Mouse (Mus musculus): ENCODE data around the gene Gm5737. TPM values are rescaled to one million over a fixed set of nuclear protein-coding genes. Genes with fewer than 3 reads are reported as not detected.

The Gm5737 gene
- polyA plus RNA-seq (2015; fragmentation: Nextera tagmentation; extraction: Ambion mirVana) = not detected in 2 replicates

DNA sequence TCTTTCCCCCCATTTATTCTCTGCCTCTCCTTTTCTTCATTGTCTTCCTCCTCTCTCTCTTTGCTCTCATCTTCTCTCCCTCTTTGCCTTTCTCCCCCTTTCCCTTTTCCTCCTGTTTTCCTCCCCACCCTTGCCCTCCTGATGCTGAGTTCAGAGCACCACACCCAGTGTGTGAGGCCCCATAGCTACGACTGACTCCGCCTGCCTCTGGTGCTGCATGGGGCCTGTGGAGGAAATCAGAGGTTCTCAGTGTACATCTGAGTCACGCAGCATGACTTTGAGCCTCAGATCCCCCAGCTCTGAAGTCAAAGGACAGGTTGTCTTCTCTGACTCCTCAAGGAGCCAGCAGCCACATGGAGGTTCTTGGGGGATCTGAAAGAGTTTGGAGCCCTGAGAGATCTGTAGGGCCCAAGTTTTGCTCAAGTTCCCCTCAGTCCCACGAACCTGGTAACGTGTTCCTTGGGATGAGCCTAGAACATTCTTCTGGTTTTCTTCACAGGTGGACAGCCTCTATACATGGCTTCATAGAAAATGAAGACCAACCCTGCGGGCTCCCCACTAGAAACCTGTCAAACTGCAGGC, at the start of gene Gm5737:
Gene Gm5737, plus strand, starts transcription at position 532 of the 582 bp plus-strand sequence.
- H3K4me1 ChIP-seq (replicated peaks) = peaks cover 5% of the 10 kb centered on the region
- 85% methylated on average over 6 of the region's 6 CpGs for WGBS
- H3K9me3 ChIP-seq = no peaks in the 10 kb centered on the region
- H3K27me3 ChIP-seq = peaks cover 16% of the 10 kb centered on the region; the same call in 1 of the 2 replicates
- H3K27ac ChIP-seq (replicated peaks) = no peak within 1 kb of the TSS
- ATAC-seq (ENCODE audit: low read depth) = no peak
- no peaks in the 10 kb centered on the region for H3K36me3 ChIP-seq
- H3K4me2 ChIP-seq = no peak within 1 kb of the TSS
- no peak within 1 kb of the TSS for H3K4me3 ChIP-seq
- H3K9ac ChIP-seq = no peak within 1 kb of the TSS

DNA sequence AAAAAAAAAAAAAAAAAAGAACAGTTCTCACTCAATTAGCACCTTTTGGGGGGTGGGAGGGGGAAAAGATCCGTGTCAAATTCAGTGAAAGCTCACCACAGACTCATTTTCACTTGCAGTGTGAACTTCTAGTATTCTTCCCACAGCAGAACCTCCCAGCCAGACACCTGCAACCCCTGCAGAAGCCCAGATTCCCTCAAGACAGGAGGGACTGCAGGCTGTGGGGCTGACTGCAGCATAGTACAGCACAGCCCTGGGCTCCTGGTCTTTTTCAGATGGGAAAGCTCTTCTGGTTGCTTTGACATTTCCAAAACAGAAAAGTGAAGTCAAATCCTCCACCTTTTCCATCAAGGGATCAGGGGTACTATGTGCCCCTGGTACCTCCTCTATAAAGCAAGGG, 44.8 kb upstream of the Gm5737 start:
- Histone ChIP-seq H3K4me2 (no peak overlapping the region), H3K36me3 (no peaks in the 10 kb centered on the region), H3K4me1 (replicated peaks) (0 out of 2 replicates have a peak, but pooled peaks cover 8% of the 10 kb centered on the region), H3K4me3 (no peak overlapping the region), H3K9me3 (no peaks in the 10 kb centered on the region), H3K27me3 (no peaks in the 10 kb centered on the region), H3K9ac (no peak overlapping the region), H3K27ac (replicated peaks) (no peak overlapping the region)
- WGBS = 5% methylated on average over 1 of the region's 1 CpGs
- ATAC-seq (ENCODE audit: low read depth) = no peak

DNA sequence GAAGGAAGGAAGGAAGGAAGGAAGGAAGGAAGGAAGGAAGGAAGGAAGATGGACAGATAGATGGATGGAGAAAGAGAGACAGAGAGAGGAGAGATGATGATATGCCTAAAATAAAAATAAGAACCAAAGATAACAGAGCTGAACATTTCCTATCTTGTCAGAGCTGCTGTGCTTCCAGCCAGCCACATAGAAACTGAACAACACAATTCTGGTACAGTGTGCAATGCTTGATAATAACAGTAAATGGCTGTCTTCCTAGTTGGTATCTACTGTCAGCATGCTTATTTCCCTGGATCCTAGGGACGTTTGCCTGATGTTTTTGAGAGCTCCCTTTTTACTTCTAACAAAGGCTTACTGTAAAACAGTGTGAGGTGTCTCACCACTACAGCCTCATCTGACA, 40.8 kb upstream of the Gm5737 start:
- 73% methylated on average over 1 of the region's 1 CpGs for WGBS
- Histone ChIP-seq H3K9ac (no peak overlapping the region), H3K4me1 (replicated peaks) (0 out of 2 replicates have a peak, but pooled peaks cover 8% of the 10 kb centered on the region), H3K36me3 (no peaks in the 10 kb centered on the region), H3K27me3 (no peaks in the 10 kb centered on the region), H3K9me3 (no peaks in the 10 kb centered on the region), H3K4me3 (no peak overlapping the region), H3K4me2 (no peak overlapping the region), H3K27ac (replicated peaks) (no peak overlapping the region)
- no peak for ATAC-seq (ENCODE audit: low read depth)

DNA sequence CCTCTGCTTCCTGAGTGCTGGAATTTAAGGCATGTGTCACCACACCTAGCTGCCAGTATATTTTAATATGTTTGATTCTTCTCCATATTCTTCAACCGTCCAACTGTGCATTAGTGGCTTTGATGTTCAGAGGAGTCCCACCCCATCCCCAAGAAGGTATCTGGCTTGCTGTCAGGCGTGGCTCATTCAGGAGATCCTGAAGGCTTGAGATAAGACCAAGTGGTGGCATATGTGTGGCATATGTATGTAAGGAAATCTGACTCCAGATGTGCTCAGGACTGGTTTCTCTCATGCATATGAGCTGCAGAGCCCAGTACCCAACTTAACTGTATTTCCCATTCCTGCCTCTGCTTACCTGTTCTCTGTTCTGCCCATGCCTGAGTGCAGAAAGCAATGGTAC, 34.2 kb upstream of the Gm5737 start:
- Histone ChIP-seq H3K9ac (no peak overlapping the region), H3K4me3 (no peak overlapping the region), H3K27me3 (no peaks in the 10 kb centered on the region), H3K27ac (replicated peaks) (no peak overlapping the region), H3K4me2 (no peak overlapping the region), H3K36me3 (no peaks in the 10 kb centered on the region), H3K9me3 (no peaks in the 10 kb centered on the region), H3K4me1 (replicated peaks) (no peaks in the 10 kb centered on the region)
- WGBS = 69% methylated on average over 2 of the region's 2 CpGs
- no peak for ATAC-seq (ENCODE audit: low read depth)

DNA sequence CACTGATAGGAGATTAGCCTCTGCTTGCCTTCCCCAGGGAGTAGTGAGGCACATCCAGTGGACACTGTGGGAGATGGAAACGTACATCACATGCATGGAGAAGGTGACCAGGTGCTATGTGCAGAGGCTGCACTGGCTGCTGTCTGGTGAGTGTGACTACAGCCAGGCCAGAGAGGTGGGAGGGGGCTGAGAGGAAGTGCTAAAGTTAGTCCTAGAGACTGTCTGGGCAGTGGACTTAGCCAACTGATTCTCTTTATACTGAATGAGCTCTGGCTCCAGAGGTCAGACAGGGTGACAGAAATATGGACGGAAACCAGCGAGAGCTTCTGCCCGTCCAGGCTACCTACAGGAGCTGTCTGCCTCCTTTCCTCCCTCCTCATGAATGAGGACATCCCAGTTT, 16.6 kb upstream of the Gm5737 start:
- Histone ChIP-seq H3K4me3 (no peak overlapping the region), H3K27me3 (no peaks in the 10 kb centered on the region), H3K4me2 (no peak overlapping the region), H3K9ac (no peak overlapping the region), H3K36me3 (no peaks in the 10 kb centered on the region), H3K4me1 (replicated peaks) (no peaks in the 10 kb centered on the region), H3K27ac (replicated peaks) (no peak overlapping the region), H3K9me3 (no peaks in the 10 kb centered on the region)
- no peak for ATAC-seq (ENCODE audit: low read depth)
- WGBS = 67% methylated on average over 4 of the region's 4 CpGs

DNA sequence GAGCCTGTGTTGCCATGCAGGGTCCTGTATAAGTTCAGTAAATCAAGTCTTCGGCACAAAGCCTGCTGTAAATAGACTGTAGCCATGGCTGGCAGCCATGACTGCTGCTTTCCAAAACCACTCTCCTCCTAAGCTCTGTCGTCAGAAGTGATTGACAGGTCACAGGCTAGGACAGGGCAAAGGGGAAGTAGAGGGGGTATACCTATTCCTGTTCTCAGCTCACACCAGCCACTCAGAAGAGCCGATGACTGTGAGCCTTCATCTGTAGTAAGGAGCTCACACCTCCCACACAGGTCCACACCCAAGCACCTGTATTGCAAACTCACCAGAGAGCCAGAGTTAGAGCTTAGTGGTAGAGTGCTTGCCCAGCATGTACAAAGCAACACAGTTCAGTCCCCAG, 15.8 kb upstream of the Gm5737 start:
- no peak overlapping the region for H3K4me2 ChIP-seq
- H3K27ac ChIP-seq (replicated peaks) = no peak overlapping the region

DNA sequence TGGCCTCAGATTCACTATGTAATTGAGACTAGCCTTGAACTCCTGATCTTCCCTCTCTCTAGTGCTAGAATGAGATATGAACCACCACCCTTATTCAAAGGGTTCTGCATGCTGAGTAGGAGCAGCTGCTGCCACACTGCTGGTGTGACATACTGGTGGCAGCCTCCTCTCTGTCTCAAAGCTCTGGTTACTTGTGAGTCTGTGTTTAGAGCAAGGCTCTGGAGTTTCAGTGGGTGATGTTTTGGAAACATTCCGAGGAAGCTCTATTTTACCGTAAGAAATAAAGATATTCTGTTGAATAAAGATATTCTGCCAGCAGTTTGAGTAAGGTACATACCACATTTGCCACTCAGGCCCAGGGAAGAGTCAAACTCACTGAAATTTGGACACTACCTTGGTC, 8.9 kb upstream of the Gm5737 start:
- H3K4me2 ChIP-seq = no peak overlapping the region
- H3K9me3 ChIP-seq = no peaks in the 10 kb centered on the region
- ATAC-seq (ENCODE audit: low read depth) = no peak
- H3K27ac ChIP-seq (replicated peaks) = no peak overlapping the region
- no peak overlapping the region for H3K4me3 ChIP-seq
- 85% methylated on average over 2 of the region's 2 CpGs for WGBS
- H3K27me3 ChIP-seq = no peaks in the 10 kb centered on the region
- H3K36me3 ChIP-seq = no peaks in the 10 kb centered on the region
- H3K9ac ChIP-seq = no peak overlapping the region
- H3K4me1 ChIP-seq (replicated peaks) = no peaks in the 10 kb centered on the region

More for the DNA sequence above, 15.8 kb upstream of the Gm5737 start:
- H3K27me3 ChIP-seq = no peaks in the 10 kb centered on the region
- no peaks in the 10 kb centered on the region for H3K36me3 ChIP-seq
- H3K4me3 ChIP-seq = no peak overlapping the region
- 77% methylated on average over 3 of the region's 3 CpGs for WGBS
- ATAC-seq (ENCODE audit: low read depth) = no peak
- no peaks in the 10 kb centered on the region for H3K9me3 ChIP-seq
- H3K4me1 ChIP-seq (replicated peaks) = no peaks in the 10 kb centered on the region
- no peak overlapping the region for H3K9ac ChIP-seq

DNA sequence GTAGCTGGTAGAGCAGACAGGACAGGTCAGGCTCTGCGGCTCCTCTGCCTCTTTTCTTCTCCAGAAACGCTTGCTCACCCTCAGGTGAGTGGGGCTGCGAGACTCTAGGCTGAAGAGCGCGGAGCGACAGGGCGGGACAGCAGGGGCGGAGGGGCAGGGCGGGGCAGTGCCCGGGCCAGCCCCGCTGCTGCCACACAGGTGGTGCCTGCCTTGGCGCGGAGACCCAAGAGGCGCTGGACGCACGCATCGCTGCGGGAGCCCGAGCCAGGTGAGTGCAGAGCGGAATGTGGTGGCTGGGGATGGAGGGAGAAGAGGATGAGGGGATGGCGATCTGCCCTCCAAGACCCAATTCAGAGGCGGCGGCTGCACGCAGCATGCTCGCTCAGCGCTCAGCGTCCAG, 2.5 kb upstream of the Gm5737 start:
- Histone ChIP-seq H3K36me3 (no peaks in the 10 kb centered on the region), H3K9ac (peak overlapping the region; percentile 60), H3K4me3 (peak overlapping the region; percentile 27), H3K4me1 (replicated peaks) (peaks cover 5% of the 10 kb centered on the region), H3K27me3 (peaks cover 16% of the 10 kb centered on the region; the same call in 1 of the 2 replicates), H3K4me2 (peak overlapping the region; percentile 56), H3K27ac (replicated peaks) (no peak overlapping the region), H3K9me3 (no peaks in the 10 kb centered on the region)
- WGBS = 4% methylated on average over 27 of the region's 27 CpGs
- ATAC-seq (ENCODE audit: low read depth) = no peak

DNA sequence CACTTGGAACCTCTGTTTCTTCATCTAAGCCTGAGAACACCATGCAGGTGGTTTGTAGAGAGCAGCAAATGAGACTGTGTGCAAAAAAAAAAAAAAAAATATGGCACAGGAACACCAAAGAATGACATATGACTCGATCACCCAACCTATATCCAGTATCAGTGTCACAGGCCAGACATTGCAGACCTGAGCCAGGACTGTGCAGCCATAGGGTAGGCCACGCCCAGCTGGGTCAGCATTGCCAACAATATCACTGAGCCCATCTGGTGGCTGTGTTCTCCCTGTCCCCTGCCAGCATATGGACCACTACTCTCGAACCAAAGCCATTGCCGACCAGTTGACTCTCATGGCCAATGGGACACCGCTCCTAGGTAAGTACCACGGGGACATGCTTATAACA, 5.4 kb downstream of the Gm5737 start:
- WGBS = 90% methylated on average over 6 of the region's 6 CpGs
- Histone ChIP-seq H3K27ac (replicated peaks) (no peak overlapping the region), H3K9me3 (no peaks in the 10 kb centered on the region), H3K4me2 (no peak overlapping the region), H3K36me3 (no peaks in the 10 kb centered on the region), H3K27me3 (no peaks in the 10 kb centered on the region), H3K4me3 (no peak overlapping the region), H3K9ac (no peak overlapping the region), H3K4me1 (replicated peaks) (no peaks in the 10 kb centered on the region)
- no peak for ATAC-seq (ENCODE audit: low read depth)

DNA sequence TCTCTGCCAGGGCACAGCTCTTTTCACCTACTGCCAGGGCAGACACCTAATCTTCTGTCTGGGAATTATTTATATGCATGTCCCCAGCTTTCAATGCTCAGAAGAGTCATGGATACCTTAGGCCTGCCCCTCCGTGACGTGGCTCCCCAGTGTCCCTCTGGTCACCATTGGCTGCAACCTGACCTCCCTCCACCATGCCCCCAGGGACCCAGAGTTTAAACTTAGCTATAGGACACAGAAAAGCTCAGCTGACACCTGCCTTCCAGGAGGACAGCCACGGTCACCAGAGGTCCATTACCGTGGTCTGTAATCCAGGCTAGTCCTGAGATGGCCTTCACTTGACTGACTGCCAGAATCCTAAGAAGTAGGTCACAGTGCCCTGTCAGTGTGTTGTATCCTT, 7.2 kb downstream of the Gm5737 start:
- no peak for ATAC-seq (ENCODE audit: low read depth)
- Histone ChIP-seq H3K9ac (no peak overlapping the region), H3K36me3 (no peaks in the 10 kb centered on the region), H3K4me3 (no peak overlapping the region), H3K27me3 (no peaks in the 10 kb centered on the region), H3K27ac (replicated peaks) (no peak overlapping the region), H3K4me2 (no peak overlapping the region), H3K4me1 (replicated peaks) (no peaks in the 10 kb centered on the region), H3K9me3 (no peaks in the 10 kb centered on the region)
- 93% methylated on average over 4 of the region's 4 CpGs for WGBS

DNA sequence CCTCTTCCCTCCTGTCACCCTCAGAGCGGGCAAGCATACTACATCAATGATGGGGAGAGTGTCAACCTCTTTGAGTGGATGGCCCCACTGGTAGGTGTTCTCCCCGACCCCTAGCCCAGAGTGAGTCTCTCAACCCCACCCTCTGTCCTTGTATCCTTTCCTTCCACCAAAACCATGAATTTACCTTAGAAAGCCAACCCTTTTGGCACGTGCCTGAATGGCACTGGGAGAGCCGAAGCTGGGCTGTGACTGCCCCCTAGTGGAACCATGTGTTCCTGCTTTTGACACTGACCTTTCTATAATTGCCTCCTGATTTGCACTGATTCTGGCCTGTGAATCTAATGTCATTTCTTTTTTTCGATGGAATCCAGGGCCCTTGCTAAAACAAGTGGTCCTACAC, 11.1 kb downstream of the Gm5737 start:
- WGBS = 21% methylated on average over 5 of the region's 5 CpGs

DNA sequence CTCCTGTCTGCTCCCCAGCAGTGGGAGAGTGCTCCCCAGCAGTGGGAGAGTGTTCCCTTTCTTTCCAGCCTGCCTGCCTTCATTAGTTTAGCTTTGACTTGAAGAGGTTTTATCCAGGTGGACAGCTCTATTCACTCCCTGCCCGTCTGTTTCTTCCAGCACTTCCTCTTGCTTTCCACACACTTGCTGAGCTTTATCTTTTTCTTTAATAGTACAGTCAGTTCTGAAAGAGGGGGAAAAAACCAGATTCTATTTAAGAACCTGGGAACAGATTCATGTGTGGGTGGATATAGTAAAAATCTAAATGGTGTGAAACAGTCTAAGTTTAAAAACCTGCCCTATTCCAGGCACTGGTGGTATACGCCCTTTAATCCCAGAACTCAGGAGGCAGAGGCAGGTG, 12.9 kb downstream of the Gm5737 start:
- 70% methylated on average over 2 of the region's 2 CpGs for WGBS
- no peak overlapping the region for H3K4me3 ChIP-seq

More for the DNA sequence above, 11.1 kb downstream of the Gm5737 start:
- H3K4me1 ChIP-seq (replicated peaks) = no peaks in the 10 kb centered on the region
- no peak overlapping the region for H3K4me3 ChIP-seq
- peaks cover 6% of the 10 kb centered on the region; the same call in 1 of the 2 replicates for H3K27me3 ChIP-seq
- no peak overlapping the region for H3K4me2 ChIP-seq
- no peak overlapping the region for H3K27ac ChIP-seq (replicated peaks)
- H3K36me3 ChIP-seq = no peaks in the 10 kb centered on the region
- no peaks in the 10 kb centered on the region for H3K9me3 ChIP-seq
- no peak overlapping the region for H3K9ac ChIP-seq
- peak; percentile 55; the same call in 1 of the 2 replicates for ATAC-seq (ENCODE audit: low read depth)

DNA sequence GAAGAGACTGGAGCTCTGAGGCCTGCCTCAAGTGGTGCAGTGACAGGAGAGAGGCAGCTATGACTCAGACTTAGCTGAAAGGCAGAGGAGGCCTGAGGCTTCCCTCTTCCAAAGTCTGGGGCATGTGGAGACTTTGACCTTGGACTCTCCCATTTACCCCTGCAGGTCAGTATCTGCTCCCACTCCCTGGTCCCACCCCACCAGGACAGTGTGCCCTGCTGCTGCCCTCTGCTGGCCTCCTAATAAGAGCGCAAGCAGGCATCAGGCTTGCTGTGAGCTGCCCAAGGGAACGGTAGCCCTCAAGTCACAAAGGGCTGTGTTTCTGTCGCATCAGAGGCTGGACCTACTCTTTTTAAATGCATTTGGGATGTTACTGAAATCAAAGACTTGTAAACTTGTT, 14.2 kb downstream of the Gm5737 start:
- H3K9me3 ChIP-seq = no peaks in the 10 kb centered on the region
- peaks cover 15% of the 10 kb centered on the region; the same call in 1 of the 2 replicates for H3K4me1 ChIP-seq (replicated peaks)
- ATAC-seq (ENCODE audit: low read depth) = no peak
- no peak overlapping the region for H3K4me3 ChIP-seq
- H3K27ac ChIP-seq (replicated peaks) = no peak overlapping the region
- no peaks in the 10 kb centered on the region for H3K36me3 ChIP-seq
- H3K27me3 ChIP-seq = peaks cover 20% of the 10 kb centered on the region
- no peak overlapping the region for H3K4me2 ChIP-seq
- no peak overlapping the region for H3K9ac ChIP-seq
- 8% methylated on average over 3 of the region's 3 CpGs for WGBS

More for the DNA sequence above, 12.9 kb downstream of the Gm5737 start:
- Histone ChIP-seq H3K36me3 (no peaks in the 10 kb centered on the region), H3K9me3 (no peaks in the 10 kb centered on the region), H3K9ac (no peak overlapping the region), H3K4me2 (no peak overlapping the region), H3K4me1 (replicated peaks) (peaks cover 2% of the 10 kb centered on the region; the same call in 1 of the 2 replicates), H3K27me3 (peaks cover 19% of the 10 kb centered on the region), H3K27ac (replicated peaks) (no peak overlapping the region)
- ATAC-seq (ENCODE audit: low read depth) = no peak
